Mouse (Mus musculus) ES-Bruce4 (cell line): ENCODE data around the gene Stxbp2.

Experiments used
- CTCF ChIP-seq: IDR thresholded peaks from one replicate; pipeline ENCODE4 v1.8.1; 2011; ENCODE audit warnings: low read depth, low read length
- EP300 ChIP-seq: IDR thresholded peaks from 2 replicates; pipeline ENCODE4 v1.6.1; 2011; ENCODE audit warnings: low read depth, low read length; ENCODE audit not compliant: insufficient read depth
- POLR2A ChIP-seq: IDR thresholded peaks from one replicate; pipeline ENCODE4 v1.8.1; 2011; ENCODE audit warnings: low read length; ENCODE audit not compliant: insufficient read depth

GRCm38 (mm10) chr8:3587391-3588257 is 43.1 kb upstream of the Stxbp2 start:
- peak; percentile 40 for TF ChIP-seq POLR2A
- no peak for TF ChIP-seq CTCF
- TF ChIP-seq EP300: no peak
